In the genomic region with DNA sequence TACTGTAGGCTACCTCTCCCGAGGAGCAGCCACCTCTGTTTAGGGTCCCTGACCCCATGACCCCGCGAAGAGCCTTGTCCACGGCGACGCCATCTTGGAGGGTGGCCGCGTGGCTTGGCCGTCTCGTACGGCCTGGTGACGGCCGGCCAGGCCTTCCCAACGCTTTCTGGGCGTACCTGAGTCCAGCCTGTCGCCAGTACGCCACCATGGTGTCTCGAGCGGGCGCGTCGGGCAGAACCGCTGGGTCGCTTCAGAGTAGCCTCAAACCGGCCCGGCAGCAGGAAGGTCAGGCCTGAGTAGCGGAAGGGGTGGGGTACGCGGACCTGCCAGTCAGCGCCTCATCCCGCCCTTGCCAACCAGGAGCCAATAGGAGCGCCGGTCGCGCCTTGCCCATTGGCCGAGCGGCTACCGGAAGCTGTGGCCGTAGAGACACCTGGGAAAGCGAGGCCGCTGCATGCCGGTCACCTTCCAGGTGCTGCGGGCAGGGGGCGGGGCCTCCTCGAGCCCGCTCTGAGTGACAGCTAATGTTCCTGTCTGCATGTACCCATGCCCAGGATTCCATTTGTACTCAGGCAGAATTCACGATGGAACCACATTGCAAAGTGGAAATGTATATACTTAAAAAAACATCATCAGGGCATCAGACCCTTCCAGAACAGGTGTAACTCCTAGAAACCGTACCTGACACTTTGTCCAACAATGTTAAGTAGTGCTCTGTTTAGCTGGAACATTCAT, we compare ENCODE assay signal across 8 mouse cellular contexts. TPM values are rescaled to one million over a fixed set of nuclear protein-coding genes. Genes with fewer than 3 reads are reported as not detected.
A peak's percentile ranks its signal among the peaks of the same experiment; 100 is the strongest.
DNase-seq lines count a peak whose midpoint lies in the region; ATAC-seq lines count a peak whose summit lies in the region.

Gene Atp5e (minus strand): TSS at position 317 of the 735 bp plus-strand sequence.

- WGBS in intestine, embryonic 14.5 days, result 2% methylated on average over 48 of the region's 48 CpGs

- peaks cover 74% of the 10 kb centered on the region for H3K36me3 ChIP-seq in intestine, embryonic 14.5 days (ENCODE audit: control insufficient read depth, insufficient read depth, low read length)

- peaks cover 6% of the 10 kb centered on the region; the same call in 1 of the 2 replicates for H3K4me1 ChIP-seq in intestine, embryonic 14.5 days (replicated peaks; ENCODE audit: control insufficient read depth, insufficient read depth, low read length)

- intact Hi-C loops in left cerebral cortex, postnatal 14 days (cut with DNase I), result loop anchor here (5.0 kb wide), 2 partner anchors 132 to 152 kb away; no protein-coding TSS in a partner anchor

- DNase-seq in adrenal gland, adult (ENCODE audit: inconsistent age in 2 of 2, low spot score in 1 of 2), result peak; percentile 97 to 98
- peak; percentile 95 for DNase-seq in embryo, embryonic 10.5 days (ENCODE audit: low spot score)
- peak; percentile 97 for DNase-seq in gastrocnemius, postnatal 25 days
- DNase-seq in intestine, embryonic 14.5 days (ENCODE audit: low spot score), result peak; percentile 93
- peak; percentile 96 to 97 for DNase-seq in left cerebral cortex, postnatal 14 days (ENCODE audit: low spot score in 2 of 2)
- peak; percentile 89 for DNase-seq in mesoderm, embryonic 11.5 days (ENCODE audit: low read depth, low spot score)
- DNase-seq in right cerebral cortex, postnatal 36 days (ENCODE audit: low spot score in 2 of 2), result peak; percentile 98
- peak; percentile 95 for DNase-seq in yolk sac, embryonic 10.5 days (ENCODE audit: low spot score)

- peak within 1 kb of the TSS; percentile 85 for H3K4me3 ChIP-seq in intestine, embryonic 14.5 days (ENCODE audit: low read depth, low read length)

- peak within 1 kb of the TSS; percentile 99 for H3K4me2 ChIP-seq in intestine, embryonic 14.5 days (ENCODE audit: low read length)

- H3K9me3 ChIP-seq in intestine, embryonic 14.5 days (ENCODE audit: control insufficient read depth, low read length), result no peaks in the 10 kb centered on the region

- ATAC-seq in intestine, embryonic 14.5 days (replicated peaks; ENCODE audit: low FRiP score, low TSS enrichment, low read depth), result peak; percentile 100

- no peaks in the 10 kb centered on the region for H3K27me3 ChIP-seq in intestine, embryonic 14.5 days (replicated peaks; ENCODE audit: control insufficient read depth, insufficient read depth, low read length)

- peak within 1 kb of the TSS; percentile 52; the same call in 1 of the 2 replicates for H3K27ac ChIP-seq in intestine, embryonic 14.5 days (ENCODE audit: low read depth)

- H3K9ac ChIP-seq in intestine, embryonic 14.5 days (ENCODE audit: low read length), result peak within 1 kb of the TSS; percentile 90

RNA-seq across cellular contexts. Expression of gene Atp5e, which starts in this region (rescaled TPM):
- total RNA-seq in gastrocnemius, postnatal 25 days (2021), result 1,000 to 10,000 TPM; 1,235 to 1,264 TPM
- polyA plus RNA-seq in intestine, embryonic 14.5 days (2014; fragmentation: Nextera tagmentation; extraction: Ambion mirVana), result 891 and 949 TPM in 2 replicates
- 100 to 1,000 TPM; 329 to 340 TPM for total RNA-seq in left cerebral cortex, postnatal 14 days (2021)

Comparison
In these comparisons a context has a peak if more than half of its experiments do, and no peak if none do; other contexts are left out.
1. Peak in every context shown above with its lines: DNase-seq, ATAC-seq, H3K4me3 ChIP-seq and H3K27ac ChIP-seq.